ENCODE assay signal across 8 mouse cellular contexts in the genomic region with DNA sequence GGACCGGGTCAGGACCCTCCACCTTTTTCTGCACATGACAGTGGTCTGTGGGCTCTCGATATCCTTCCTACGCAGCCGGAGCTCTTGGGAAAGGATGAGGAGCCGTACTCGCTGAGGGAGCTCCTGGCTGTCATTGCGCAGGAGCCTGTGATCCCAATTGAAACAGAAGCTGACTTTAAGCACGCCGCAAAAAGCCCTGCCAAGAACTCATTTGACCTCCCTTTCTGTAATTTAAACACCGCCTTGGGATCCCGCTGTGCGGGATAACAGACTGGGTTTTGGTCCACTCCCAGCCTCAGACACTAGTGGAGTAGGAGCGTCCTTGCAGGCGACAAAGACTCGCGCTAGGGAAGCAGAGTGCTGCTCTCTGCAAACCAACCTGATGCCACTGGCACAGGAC. TPM values are rescaled to one million over a fixed set of nuclear protein-coding genes. Genes with fewer than 3 reads are reported as not detected.
DNase-seq lines count a peak whose midpoint lies in the region; ATAC-seq and TF ChIP-seq lines count a peak whose summit lies in the region.

No protein-coding gene starts in this region.

- no peak overlapping the region for H3K27ac ChIP-seq in lung, embryonic 14.5 days (ENCODE audit: low read depth)
- H3K27ac ChIP-seq in embryonic facial prominence, embryonic 11.5 days (replicated peaks; ENCODE audit: low read depth, low read length): no peak overlapping the region
- no peak overlapping the region for H3K27ac ChIP-seq in heart, embryonic 14.5 days (replicated peaks in 1 of 2; ENCODE audit: control insufficient read depth in 1 of 2, insufficient read depth in 1 of 2, low read depth in 2 of 2, low read length in 2 of 2)
- no peak overlapping the region for H3K27ac ChIP-seq in liver, embryonic 15.5 days (replicated peaks)

- peak; percentile 62 for DNase-seq in lung, embryonic 14.5 days
- DNase-seq in lung, adult 2 months: no peak
- peak; percentile 15 for DNase-seq in embryonic facial prominence, embryonic 11.5 days (ENCODE audit: low spot score)
- no peak for DNase-seq in left cerebral cortex, adult 18-20 months (ENCODE audit: low spot score in 2 of 2)
- no peak for DNase-seq in layer of hippocampus, adult 8-10 months (ENCODE audit: low spot score in 2 of 2)

- peaks cover 29% of the 10 kb centered on the region for H3K27me3 ChIP-seq in lung, embryonic 14.5 days (ENCODE audit: insufficient read depth, low read length)
- peaks cover 5% of the 10 kb centered on the region for H3K27me3 ChIP-seq in embryonic facial prominence, embryonic 11.5 days (ENCODE audit: control insufficient read depth, insufficient read depth, low read length)
- peaks cover 53% of the 10 kb centered on the region for H3K27me3 ChIP-seq in heart, embryonic 14.5 days (ENCODE audit: control insufficient read depth, insufficient read depth, low read length)
- H3K27me3 ChIP-seq in liver, embryonic 15.5 days: peaks cover 49% of the 10 kb centered on the region

- no peak for TF ChIP-seq POLR2A in lung, adult 2 months (IDR thresholded peaks at IDR 0.05; ENCODE audit: borderline replicate concordance, extremely low read depth, low read depth, low read length)

- no peaks in the 10 kb centered on the region for H3K36me3 ChIP-seq in lung, embryonic 14.5 days (ENCODE audit: insufficient read depth)
- H3K36me3 ChIP-seq in embryonic facial prominence, embryonic 11.5 days (replicated peaks; ENCODE audit: control insufficient read depth, insufficient read depth, low read depth, low read length): no peaks in the 10 kb centered on the region
- no peaks in the 10 kb centered on the region for H3K36me3 ChIP-seq in heart, embryonic 14.5 days (ENCODE audit: control insufficient read depth, insufficient read depth, low read length)
- H3K36me3 ChIP-seq in liver, embryonic 15.5 days (replicated peaks): no peaks in the 10 kb centered on the region

- H3K9ac ChIP-seq in lung, embryonic 14.5 days: peak overlapping the region; percentile 66; the same call in 1 of the 2 replicates
- no peak overlapping the region for H3K9ac ChIP-seq in embryonic facial prominence, embryonic 11.5 days (replicated peaks; ENCODE audit: low read length)
- peak overlapping the region; percentile 65 for H3K9ac ChIP-seq in heart, embryonic 14.5 days (ENCODE audit: low read length)
- H3K9ac ChIP-seq in liver, embryonic 15.5 days: no peak overlapping the region

- H3K4me3 ChIP-seq in lung, embryonic 14.5 days (ENCODE audit: low read depth, low read length): peak overlapping the region; percentile 54
- H3K4me3 ChIP-seq in lung, adult 2 months (replicated peaks; ENCODE audit: extremely low read depth, low read depth, low read length): no peak overlapping the region
- H3K4me3 ChIP-seq in embryonic facial prominence, embryonic 11.5 days (ENCODE audit: low read depth, low read length): peak overlapping the region; percentile 46
- H3K4me3 ChIP-seq in heart, embryonic 14.5 days (ENCODE audit: control insufficient read depth in 1 of 2, insufficient read depth in 1 of 2, low read depth in 1 of 2, low read length in 2 of 2): peak overlapping the region; percentile 49 to 52
- peak overlapping the region; percentile 33; the same call in 1 of the 2 replicates for H3K4me3 ChIP-seq in liver, embryonic 15.5 days (replicated peaks)

- no peaks in the 10 kb centered on the region for H3K9me3 ChIP-seq in lung, embryonic 14.5 days (ENCODE audit: low read depth, low read length)
- H3K9me3 ChIP-seq in embryonic facial prominence, embryonic 11.5 days (replicated peaks; ENCODE audit: control insufficient read depth, low read length): no peaks in the 10 kb centered on the region
- no peaks in the 10 kb centered on the region for H3K9me3 ChIP-seq in heart, embryonic 14.5 days (ENCODE audit: control insufficient read depth, low read length)
- no peaks in the 10 kb centered on the region for H3K9me3 ChIP-seq in liver, embryonic 15.5 days (replicated peaks)

- peak; percentile 22; the same call in 1 of the 2 replicates for ATAC-seq in lung, embryonic 14.5 days (ENCODE audit: insufficient read depth)
- no peak for ATAC-seq in embryonic facial prominence, embryonic 11.5 days (replicated peaks; ENCODE audit: insufficient number of reproducible peaks, low FRiP score, low TSS enrichment, low read depth)
- no peak for ATAC-seq in heart, embryonic 14.5 days (ENCODE audit: insufficient number of reproducible peaks, insufficient read depth, low FRiP score, low read depth)
- ATAC-seq in liver, embryonic 15.5 days (ENCODE audit: insufficient read depth): no peak
- ATAC-seq in megakaryocyte, adult 5-6 weeks (ENCODE audit: poor library complexity, severe bottlenecking): no peak

- H3K4me1 ChIP-seq in lung, embryonic 14.5 days (ENCODE audit: insufficient read depth): no peaks in the 10 kb centered on the region
- H3K4me1 ChIP-seq in lung, adult 2 months (ENCODE audit: control insufficient read depth, insufficient read depth, low read length): no peaks in the 10 kb centered on the region; the same call in 1 of the 2 replicates
- H3K4me1 ChIP-seq in embryonic facial prominence, embryonic 11.5 days (ENCODE audit: control insufficient read depth, insufficient read depth, low read length): no peaks in the 10 kb centered on the region; the same call in 1 of the 2 replicates
- H3K4me1 ChIP-seq in heart, embryonic 14.5 days (ENCODE audit: control insufficient read depth in 2 of 2, insufficient read depth in 2 of 2, low read length in 2 of 2): peaks cover 10 to 16% of the 10 kb centered on the region in 2 experiments
- no peaks in the 10 kb centered on the region; the same call in 1 of the 2 replicates for H3K4me1 ChIP-seq in liver, embryonic 15.5 days (replicated peaks)

- H3K4me2 ChIP-seq in lung, embryonic 14.5 days: peak overlapping the region; percentile 96
- peak overlapping the region; percentile 96 for H3K4me2 ChIP-seq in embryonic facial prominence, embryonic 11.5 days (ENCODE audit: low read depth, low read length)
- peak overlapping the region; percentile 95 for H3K4me2 ChIP-seq in heart, embryonic 14.5 days (ENCODE audit: low read length)
- peak overlapping the region; percentile 53 for H3K4me2 ChIP-seq in liver, embryonic 15.5 days

- WGBS in lung, embryonic 14.5 days: 12% methylated on average over 16 of the region's 16 CpGs
- whole genome bisulfite sequencing in lung, adult 2 months: 16% methylated on average over 16 of the region's 16 CpGs
- WGBS in embryonic facial prominence, embryonic 11.5 days: 13% methylated on average over 16 of the region's 16 CpGs
- 11% methylated on average over 16 of the region's 16 CpGs for WGBS in heart, embryonic 14.5 days
- 18% methylated on average over 16 of the region's 16 CpGs for WGBS in liver, embryonic 15.5 days (ENCODE audit: insufficient replicate concordance)

- TF ChIP-seq CTCF in lung, embryonic 14.5 days (IDR thresholded peaks at IDR 0.05; ENCODE audit: low read depth): no peak
- TF ChIP-seq CTCF in lung, adult 2 months (IDR thresholded peaks at IDR 0.05; ENCODE audit: insufficient read depth, low read length): no peak

RNA-seq across cellular contexts. Expression of gene Fndc1, which starts 0.5 kb away (rescaled TPM):
- polyA plus RNA-seq in lung, embryonic 14.5 days (2014; fragmentation: Nextera tagmentation; extraction: Ambion mirVana): 33.5 and 37.0 TPM in 2 replicates
- polyA plus RNA-seq in lung, adult 2 months (2012; rRNA removed): 16.5 and 17.0 TPM in 2 replicates
- polyA plus RNA-seq in embryonic facial prominence, embryonic 11.5 days (2014; fragmentation: Nextera tagmentation; extraction: Ambion mirVana): 2.5 and 3.0 TPM in 2 replicates
- polyA plus RNA-seq in heart, embryonic 14.5 days (2014; fragmentation: Nextera tagmentation; extraction: Ambion mirVana): 16.7 and 17.9 TPM in 2 replicates
- 0.53 and 0.76 TPM in 2 replicates for polyA plus RNA-seq in liver, embryonic 15.5 days (2015; fragmentation: Nextera tagmentation; extraction: Ambion mirVana)
- not detected in 2 replicates for total RNA-seq in megakaryocyte, adult 5-6 weeks (2015)
- total RNA-seq in megakaryocyte, adult 5-6 weeks (2017): not detected in 2 replicates
- 1 to 10 TPM; 4.5 to 4.6 TPM for total RNA-seq in left cerebral cortex, adult 18-20 months (2021)
- total RNA-seq in layer of hippocampus, adult 8-10 months (2022): 10 to 100 TPM in 2 of 4 experiments, 1 to 10 TPM in 2; 9.2 to 11.4 (median 10.3) TPM

Comparison
In these comparisons a context has a peak if more than half of its experiments do, and no peak if none do; other contexts are left out.
1. DNase-seq: peak in lung, embryonic 14.5 days (single experiment) and embryonic facial prominence, embryonic 11.5 days (single experiment); none in lung, adult 2 months (single experiment), left cerebral cortex, adult 18-20 months (0 of 2) and layer of hippocampus, adult 8-10 months (0 of 2).
2. H3K9ac ChIP-seq: peak in lung, embryonic 14.5 days (single experiment) and heart, embryonic 14.5 days (single experiment); none in embryonic facial prominence, embryonic 11.5 days (single experiment) and liver, embryonic 15.5 days (single experiment).
3. Peak in every context shown above with its lines, with median percentiles within 50 percentile points of each other: H3K4me2 ChIP-seq.